Mouse (Mus musculus) activated CD4-positive, CD25-positive, alpha-beta regulatory T cell (primary cell): ENCODE measurements around the gene Fut8. TPM values are rescaled to one million over a fixed set of nuclear protein-coding genes. Genes with fewer than 3 reads are reported as not detected.

Source experiments
- polyA plus RNA-seq, 2 experiments: library from polyadenylated mRNA; unstranded; fragments of 100-300 nt; shearing (Covaris generic); gene quantifications; one replicate each; pipeline ENCODE4 v1.2.1; 2017

Gene Fut8
- 10 to 100 TPM; 33.8 to 55.0 TPM for polyA plus RNA-seq

DNA sequence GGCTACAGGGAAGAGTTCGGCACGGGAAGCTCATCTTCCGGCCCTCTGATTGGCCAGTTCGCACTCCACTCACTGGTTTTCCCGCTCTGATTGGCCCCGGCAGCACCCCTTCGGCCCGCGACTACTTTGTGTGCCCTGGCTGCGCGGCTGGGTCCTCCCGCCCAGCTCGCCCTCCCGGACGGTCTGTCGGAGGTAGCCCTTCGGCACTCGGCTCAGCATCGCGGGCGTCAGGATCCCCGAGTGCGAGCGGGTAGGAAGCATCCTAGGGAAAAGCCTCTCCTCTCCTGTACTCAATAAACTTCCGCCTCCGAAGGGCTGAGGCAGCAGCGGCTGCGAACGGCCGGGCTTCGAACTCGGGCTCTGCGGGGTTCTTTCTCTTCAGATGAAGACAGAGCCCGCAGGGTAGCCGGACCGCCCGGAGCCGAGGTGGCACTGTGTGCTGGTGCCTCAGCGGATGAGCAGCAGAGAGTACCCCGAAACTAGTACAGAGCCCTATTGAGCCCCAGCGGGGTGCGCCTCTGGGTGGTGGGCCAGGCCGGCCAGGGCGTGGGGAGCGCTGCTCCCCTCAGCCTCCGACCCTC is at the start of gene Fut8:
Gene Fut8, plus strand, starts transcription at position 176 of the 581 bp plus-strand sequence.

